Comparison of ENCODE assay signal across 12 mouse cellular contexts in genomic region chr2:17849267-17849666, GRCm38 (mm10).
DNase-seq lines count a peak whose midpoint lies in the region; ATAC-seq and TF ChIP-seq lines count a peak whose summit lies in the region.
"Had no signal": no experiment of that assay in that cellular context is flagged by ENCODE, and none has a peak within 500 bp of the region (broad histone marks: within the 10 kb centered on the region; RNA-seq: fewer than 3 reads in every experiment).

No protein-coding gene starts in this region.

- no peaks in the 10 kb centered on the region for H3K36me3 ChIP-seq in myocyte (ENCODE audit: control insufficient read depth, insufficient read depth)
- no peaks in the 10 kb centered on the region for H3K36me3 ChIP-seq in hindbrain, embryonic 13.5 days
- H3K36me3 ChIP-seq: forebrain, embryonic 15.5 days; heart, embryonic 13.5 days had no signal

- no peak for ATAC-seq in hindbrain, embryonic 13.5 days (ENCODE audit: low FRiP score)
- ATAC-seq: forebrain, embryonic 15.5 days had no signal

- no peak overlapping the region for H3K27ac ChIP-seq in hindbrain, embryonic 13.5 days
- H3K27ac ChIP-seq: forebrain, embryonic 15.5 days; heart, embryonic 13.5 days had no signal

- TF ChIP-seq POLR2A in brain, embryonic 14.5 days (IDR thresholded peaks at IDR 0.05; ENCODE audit: borderline replicate concordance, extremely low read depth, insufficient read depth, insufficient read length, poor library complexity, severe bottlenecking): no peak
- no peak for TF ChIP-seq POLR2A in myocyte (IDR thresholded peaks at IDR 0.05; ENCODE audit: insufficient read length, low read depth)

- no peaks in the 10 kb centered on the region for H3K9me3 ChIP-seq in hindbrain, embryonic 13.5 days
- H3K9me3 ChIP-seq: forebrain, embryonic 15.5 days; heart, embryonic 13.5 days had no signal

- H3K27me3 ChIP-seq in myocyte (ENCODE audit: control insufficient read depth, insufficient read depth, insufficient read length): no peaks in the 10 kb centered on the region
- no peaks in the 10 kb centered on the region for H3K27me3 ChIP-seq in hindbrain, embryonic 13.5 days
- H3K27me3 ChIP-seq: forebrain, embryonic 15.5 days; heart, embryonic 13.5 days had no signal

- H3ac ChIP-seq in myocyte (ENCODE audit: control insufficient read depth, insufficient read length): no peak overlapping the region

- H3K79me2 ChIP-seq in myocyte (ENCODE audit: control insufficient read depth, insufficient read depth): no peaks in the 10 kb centered on the region

- peaks cover 16% of the 10 kb centered on the region for H3K4me1 ChIP-seq in hindbrain, embryonic 13.5 days (replicated peaks)

- H3K4me3 ChIP-seq in myocyte: no peak overlapping the region
- no peak overlapping the region for H3K4me3 ChIP-seq in hindbrain, embryonic 13.5 days
- H3K4me3 ChIP-seq: forebrain, embryonic 15.5 days; heart, embryonic 13.5 days had no signal

- H3K4me2 ChIP-seq in myocyte (ENCODE audit: low read depth): peak overlapping the region; percentile 34
- H3K4me2 ChIP-seq in hindbrain, embryonic 13.5 days: no peak overlapping the region
- H3K4me2 ChIP-seq: forebrain, embryonic 15.5 days; heart, embryonic 13.5 days had no signal

- no peak overlapping the region for H3K9ac ChIP-seq in hindbrain, embryonic 13.5 days
- H3K9ac ChIP-seq: forebrain, embryonic 15.5 days; heart, embryonic 13.5 days had no signal

- DNase-seq in cerebellum, postnatal 14 days: peak; percentile 18 to 33
- no peak for DNase-seq in cerebellum, adult 9-11 months
- peak; percentile 30 for DNase-seq in kidney, postnatal 14 days
- no peak for DNase-seq in kidney, adult 8-10 months
- DNase-seq in brain, embryonic 14.5 days (ENCODE audit: low read depth): peak; percentile 30
- no peak for DNase-seq in adrenal gland, adult 18-20 months (ENCODE audit: low spot score in 2 of 2)
- DNase-seq: adrenal gland, adult 8-10 months; cerebellum, adult 8-10 months had no signal

- TF ChIP-seq CTCF in brain, embryonic 14.5 days (IDR thresholded peaks at IDR 0.05; ENCODE audit: borderline replicate concordance, extremely low read depth, insufficient read depth, insufficient read length): peak; percentile 12; the same call in 1 of the 2 replicates

- 30% methylated on average over 4 of the region's 4 CpGs for WGBS in hindbrain, embryonic 13.5 days

TF ChIP-seq in myocyte, 11 proteins besides CTCF, POLR2A, EP300 and RAD21:
- no peak for TF ChIP-seq USF1 (IDR thresholded peaks at IDR 0.05; ENCODE audit: low read depth)
- no peak for TF ChIP-seq CEBPB (IDR thresholded peaks at IDR 0.05; ENCODE audit: insufficient read depth, poor library complexity, severe bottlenecking)

Comparison
In these comparisons a context has a peak if more than half of its experiments do, and no peak if none do; other contexts are left out.
1. DNase-seq: peak in cerebellum, postnatal 14 days (2 of 2), kidney, postnatal 14 days (single experiment) and brain, embryonic 14.5 days (single experiment); none in cerebellum, adult 9-11 months (single experiment), kidney, adult 8-10 months (0 of 2) and adrenal gland, adult 18-20 months (0 of 2).